Mouse (Mus musculus) kidney, embryonic 14.5 days (tissue): ENCODE results near the gene Xrra1. TPM values are rescaled to one million over a fixed set of nuclear protein-coding genes. Genes with fewer than 3 reads are reported as not detected.
"Not testable (repeated sequence)": the region's sequence is repeated elsewhere in the genome, so short reads cannot be mapped to it uniquely, and the experiment has no call there.

Source experiments
- ATAC-seq: fragments of 200-750 bp; cut with Nextera tagmentation; 2 replicates; pipeline ENCODE4 v1.8.0; 2017; ENCODE audit warnings: moderate number of reproducible peaks, mild to moderate bottlenecking, moderate TSS enrichment, moderate library complexity; ENCODE audit not compliant: low FRiP score, low TSS enrichment
- H3K27ac ChIP-seq: fragments of 300-500 bp; sonication (generic); 2 replicates; pipeline ENCODE4 v1.5.1; 2014; ENCODE audit warnings: low read depth, mild to moderate bottlenecking, low read length, moderate library complexity, mixed read lengths
- H3K27me3 ChIP-seq: fragments of 300-500 bp; sonication (generic); 2 replicates; pipeline ENCODE4 v1.6.1; 2014; ENCODE audit warnings: mild to moderate bottlenecking, low read length; ENCODE audit not compliant: control insufficient read depth, insufficient read depth
- H3K36me3 ChIP-seq: fragments of 300-500 bp; sonication (generic); 2 replicates; pipeline ENCODE4 v1.6.1; 2014; ENCODE audit warnings: low read length, mixed read lengths; ENCODE audit not compliant: control insufficient read depth, insufficient read depth
- H3K4me1 ChIP-seq: fragments of 300-500 bp; sonication (generic); 2 replicates; pipeline ENCODE4 v1.6.1; 2014; ENCODE audit warnings: low read length, mixed read lengths; ENCODE audit not compliant: control insufficient read depth, insufficient read depth
- H3K4me2 ChIP-seq: fragments of 300-500 bp; sonication (generic); replicated peaks from 2 replicates; pipeline ENCODE4 v1.6.1; 2014; ENCODE audit warnings: low read depth, mild to moderate bottlenecking, low read length
- H3K4me3 ChIP-seq: fragments of 300-500 bp; sonication (generic); 2 replicates; pipeline ENCODE4 v1.5.1; 2014; ENCODE audit warnings: mild to moderate bottlenecking, low read length
- H3K9ac ChIP-seq: fragments of 300-500 bp; sonication (generic); 2 replicates; pipeline ENCODE4 v1.6.1; 2014; ENCODE audit warnings: low read depth, mild to moderate bottlenecking, low read length, moderate library complexity
- H3K9me3 ChIP-seq: fragments of 300-500 bp; sonication (generic); 2 replicates; pipeline ENCODE4 v1.6.1; 2016; ENCODE audit warnings: low read length; ENCODE audit not compliant: control insufficient read depth
- WGBS: fragments of 180-500 bp; shearing (Covaris S2); extraction: QIAGEN DNeasy Blood & Tissue Kit; methylation state at CpG from one replicate; pipeline ENCODE4 v1.1.7; 2014; 5-methylcytosine and 5-hydroxymethylcytosine counted together
- polyA plus RNA-seq: library from polyadenylated mRNA; unstranded; fragments of >200 nt; fragmentation: Nextera tagmentation; extraction: Ambion mirVana; gene quantifications from 2 replicates; pipeline ENCODE4 v1.2.1, GENCODE M21; 2014

Gene Xrra1
- polyA plus RNA-seq, 1 experiment from 2014 or later = 0.47 TPM

GRCm38 (mm10) chr7:99917320-99917844 is 58.5 kb downstream of the Xrra1 start:
- Histone ChIP-seq H3K4me3 (peak overlapping the region; percentile 42), H3K4me2 (peak overlapping the region; percentile 79), H3K36me3 (peaks cover 4% of the 10 kb centered on the region), H3K27me3 (peaks cover 11% of the 10 kb centered on the region), H3K9ac (peak overlapping the region; percentile 50), H3K4me1 (peaks cover 17% of the 10 kb centered on the region; the same call in 1 of the 2 replicates), H3K27ac (no peak overlapping the region), H3K9me3 (no peaks in the 10 kb centered on the region)
- under 1% methylated on average over 36 of the region's 36 CpGs for WGBS
- peak; percentile 55; the same call in 1 of the 2 replicates for ATAC-seq

GRCm38 (mm10) chr7:99919164-99919563 is 60.2 kb downstream of the Xrra1 start:
- H3K4me1 ChIP-seq = peaks cover 15% of the 10 kb centered on the region; the same call in 1 of the 2 replicates
- no peak overlapping the region for H3K4me2 ChIP-seq
- H3K27ac ChIP-seq = no peak overlapping the region
- H3K9me3 ChIP-seq = no peaks in the 10 kb centered on the region
- ATAC-seq = no peak
- H3K4me3 ChIP-seq = no peak overlapping the region
- H3K9ac ChIP-seq = no peak overlapping the region
- H3K27me3 ChIP-seq = peaks cover 11% of the 10 kb centered on the region
- H3K36me3 ChIP-seq = peaks cover 12% of the 10 kb centered on the region
- WGBS = 100% methylated on average over 2 of the region's 2 CpGs

GRCm38 (mm10) chr7:99919971-99920370 is 61.1 kb downstream of the Xrra1 start:
- H3K4me3 ChIP-seq = no peak overlapping the region
- H3K9ac ChIP-seq = no peak overlapping the region
- 93% methylated on average over 6 of the region's 6 CpGs for WGBS
- ATAC-seq = no peak
- no peaks in the 10 kb centered on the region for H3K9me3 ChIP-seq
- H3K27ac ChIP-seq = no peak overlapping the region
- peaks cover 15% of the 10 kb centered on the region; the same call in 1 of the 2 replicates for H3K4me1 ChIP-seq
- peaks cover 20% of the 10 kb centered on the region for H3K36me3 ChIP-seq
- H3K27me3 ChIP-seq = peaks cover 11% of the 10 kb centered on the region
- no peak overlapping the region for H3K4me2 ChIP-seq

DNA sequence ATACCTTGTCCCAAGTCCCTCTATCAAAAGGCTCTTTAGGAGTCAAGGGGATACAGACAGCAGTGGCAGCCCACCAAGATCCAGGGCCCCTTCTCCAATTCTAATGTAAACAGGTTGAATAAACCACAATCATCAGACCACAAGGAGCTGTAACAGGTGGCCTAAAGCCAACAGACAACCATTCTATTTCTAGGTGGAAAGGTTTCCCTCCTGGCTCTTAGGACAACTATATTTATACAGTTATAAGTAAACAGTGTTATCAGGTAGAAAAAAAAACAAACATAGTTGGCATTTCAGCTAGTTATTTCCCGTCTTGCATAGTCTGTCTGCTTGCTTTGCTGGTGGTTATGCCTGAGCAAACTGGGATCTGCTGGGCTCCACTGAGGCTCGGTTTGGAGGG is 61.5 kb downstream of the Xrra1 start:
- H3K27ac ChIP-seq = no peak overlapping the region
- H3K9me3 ChIP-seq = no peaks in the 10 kb centered on the region
- peaks cover 24% of the 10 kb centered on the region for H3K36me3 ChIP-seq
- no peak overlapping the region for H3K4me3 ChIP-seq
- no peak overlapping the region for H3K9ac ChIP-seq
- peaks cover 15% of the 10 kb centered on the region; the same call in 1 of the 2 replicates for H3K4me1 ChIP-seq
- no peak overlapping the region for H3K4me2 ChIP-seq
- no peak for ATAC-seq
- WGBS = 81% methylated on average over 2 of the region's 2 CpGs
- H3K27me3 ChIP-seq = peaks cover 11% of the 10 kb centered on the region

- Histone ChIP-seq H3K4me3 (no peak overlapping the region), H3K4me2 (no peak overlapping the region), H3K4me1 (no peaks in the 10 kb centered on the region), H3K27me3 (no peaks in the 10 kb centered on the region), H3K36me3 (peaks cover 56% of the 10 kb centered on the region), H3K9ac (no peak overlapping the region), H3K9me3 (no peaks in the 10 kb centered on the region), H3K27ac (no peak overlapping the region)
- no peak for ATAC-seq
- 76% methylated on average over 10 of the region's 10 CpGs for WGBS
These were observed 68.2 kb downstream of the Xrra1 start for GRCm38 (mm10) chr7:99926916-99927714.

DNA sequence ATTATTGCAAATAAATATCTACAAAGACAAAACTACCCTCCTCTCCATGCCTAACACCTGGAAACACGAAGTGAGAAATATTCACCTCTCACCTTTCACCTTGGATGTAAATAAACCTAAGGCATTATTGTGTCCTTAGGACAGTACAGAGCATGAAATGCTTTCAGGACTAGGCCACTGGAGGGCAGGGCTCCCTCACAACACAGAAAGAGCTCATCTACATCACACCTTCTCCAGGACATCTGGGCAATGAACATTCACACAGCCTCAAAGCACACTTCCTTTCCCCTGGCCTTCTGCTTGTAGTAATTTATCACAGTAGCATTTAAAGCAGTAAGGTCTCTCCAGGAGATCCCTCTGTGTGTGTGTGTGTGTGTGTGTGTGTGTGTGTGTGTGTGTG is 76.8 kb downstream of the Xrra1 start:
- H3K4me2 ChIP-seq = no peak overlapping the region
- H3K4me3 ChIP-seq = no peak overlapping the region
- H3K27ac ChIP-seq = no peak overlapping the region
- H3K9me3 ChIP-seq = no peaks in the 10 kb centered on the region
- H3K4me1 ChIP-seq = no peaks in the 10 kb centered on the region
- 67% methylated on average over 1 of the region's 1 CpGs for WGBS
- no peak overlapping the region for H3K9ac ChIP-seq
- H3K27me3 ChIP-seq = no peaks in the 10 kb centered on the region
- peaks cover 49% of the 10 kb centered on the region for H3K36me3 ChIP-seq
- no peak for ATAC-seq

DNA sequence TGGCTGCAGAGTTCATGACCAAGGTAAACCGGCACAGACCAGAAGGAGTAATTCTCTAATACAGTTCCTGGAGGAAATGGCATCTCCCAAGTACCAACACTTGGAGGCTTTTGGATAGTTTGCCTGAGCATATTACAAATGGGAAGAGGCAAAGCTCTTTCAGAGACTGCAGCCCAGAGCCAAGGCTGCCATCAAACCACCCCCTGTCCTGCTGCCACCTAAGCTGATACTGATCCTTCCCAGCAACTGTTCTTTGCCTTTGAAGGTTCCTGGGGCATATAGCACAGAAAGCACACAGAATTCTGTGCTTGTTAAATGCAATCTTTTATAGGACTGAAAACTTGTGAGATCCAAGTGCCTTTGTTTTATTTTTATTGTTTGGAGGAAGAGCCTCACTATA is 81.8 kb downstream of the Xrra1 start:
- 96% methylated on average over 1 of the region's 1 CpGs for WGBS
- Histone ChIP-seq H3K4me2 (no peak overlapping the region), H3K36me3 (peaks cover 52% of the 10 kb centered on the region), H3K4me1 (no peaks in the 10 kb centered on the region), H3K4me3 (no peak overlapping the region), H3K9ac (no peak overlapping the region), H3K27me3 (no peaks in the 10 kb centered on the region), H3K27ac (no peak overlapping the region), H3K9me3 (no peaks in the 10 kb centered on the region)
- ATAC-seq = no peak

- 95% methylated on average over 3 of the region's 3 CpGs for WGBS
- H3K36me3 ChIP-seq = peaks cover 71% of the 10 kb centered on the region
- ATAC-seq = no peak
These were observed 85.6 kb downstream of the Xrra1 start for GRCm38 (mm10) chr7:99944520-99944919.

GRCm38 (mm10) chr7:99945012-99945411 is 86.1 kb downstream of the Xrra1 start:
- not testable (repeated sequence) for ATAC-seq, H3K4me1 ChIP-seq, H3K27me3 ChIP-seq, H3K9me3 ChIP-seq, H3K4me3 ChIP-seq, H3K4me2 ChIP-seq, H3K27ac ChIP-seq, H3K9ac ChIP-seq
- peaks cover 70% of the 10 kb centered on the region for H3K36me3 ChIP-seq
- WGBS = 93% methylated on average over 22 of the region's 22 CpGs

More at GRCm38 (mm10) chr7:99944520-99944919, 85.6 kb downstream of the Xrra1 start:
- Histone ChIP-seq H3K27me3 (no peaks in the 10 kb centered on the region), H3K4me2 (no peak overlapping the region), H3K9me3 (no peaks in the 10 kb centered on the region; the same call in 1 of the 2 replicates), H3K9ac (no peak overlapping the region), H3K27ac (no peak overlapping the region), H3K4me1 (no peaks in the 10 kb centered on the region), H3K4me3 (no peak overlapping the region)
